Mouse (Mus musculus) thymus, adult 2 months (tissue): ENCODE results near the gene Ppm1m.
"Not testable (repeated sequence)": the region's sequence is repeated elsewhere in the genome, so short reads cannot be mapped to it uniquely, and the experiment has no call there.

Experiments
- CTCF ChIP-seq: fragments of 200-500 bp; IDR thresholded peaks from 2 replicates; pipeline ENCODE4 v1.5.1; 2012; ENCODE audit warnings: mild to moderate bottlenecking, control low read depth, low read length, moderate library complexity, borderline replicate concordance; ENCODE audit not compliant: control insufficient read depth, poor library complexity, insufficient read depth; ENCODE audit errors: extremely low read depth
- POLR2A ChIP-seq: fragments of 200-500 bp; IDR thresholded peaks from 2 replicates; pipeline ENCODE4 v1.6.1; 2012; ENCODE audit warnings: mild to moderate bottlenecking, low read length, control low read depth, moderate library complexity; ENCODE audit not compliant: control insufficient read depth, poor library complexity, insufficient read depth; ENCODE audit errors: extremely low read depth

DNA sequence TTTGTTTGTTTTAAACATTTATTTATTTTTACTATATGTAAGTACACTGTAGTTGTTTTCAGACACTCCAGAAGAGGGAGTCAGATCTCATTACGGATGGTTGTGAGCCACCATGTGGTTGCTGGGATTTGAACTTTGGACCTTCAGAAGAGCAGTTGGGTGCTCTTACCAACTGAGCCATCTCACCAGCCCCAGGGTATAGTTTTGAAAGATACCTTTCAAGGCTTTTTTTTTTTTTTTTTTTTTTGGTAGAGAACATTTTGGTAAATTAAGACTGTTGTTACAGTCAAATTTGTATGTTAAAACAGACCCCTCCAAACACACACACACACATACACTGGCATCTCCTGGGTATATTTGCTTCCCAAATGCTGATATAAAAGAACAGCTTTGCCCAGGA is 30.5 kb downstream of the Ppm1m start:
- not testable (repeated sequence) for TF ChIP-seq POLR2A, CTCF
